Mouse (Mus musculus) lung, postnatal 36 days (tissue): ENCODE measurements around the gene Ppp3ca.

Experiments
- DNase-seq: peaks from one replicate; pipeline ENCODE4 v3.0.0; 2022; ENCODE audit warnings: mixed read lengths

Ppp3ca gene

DNA sequence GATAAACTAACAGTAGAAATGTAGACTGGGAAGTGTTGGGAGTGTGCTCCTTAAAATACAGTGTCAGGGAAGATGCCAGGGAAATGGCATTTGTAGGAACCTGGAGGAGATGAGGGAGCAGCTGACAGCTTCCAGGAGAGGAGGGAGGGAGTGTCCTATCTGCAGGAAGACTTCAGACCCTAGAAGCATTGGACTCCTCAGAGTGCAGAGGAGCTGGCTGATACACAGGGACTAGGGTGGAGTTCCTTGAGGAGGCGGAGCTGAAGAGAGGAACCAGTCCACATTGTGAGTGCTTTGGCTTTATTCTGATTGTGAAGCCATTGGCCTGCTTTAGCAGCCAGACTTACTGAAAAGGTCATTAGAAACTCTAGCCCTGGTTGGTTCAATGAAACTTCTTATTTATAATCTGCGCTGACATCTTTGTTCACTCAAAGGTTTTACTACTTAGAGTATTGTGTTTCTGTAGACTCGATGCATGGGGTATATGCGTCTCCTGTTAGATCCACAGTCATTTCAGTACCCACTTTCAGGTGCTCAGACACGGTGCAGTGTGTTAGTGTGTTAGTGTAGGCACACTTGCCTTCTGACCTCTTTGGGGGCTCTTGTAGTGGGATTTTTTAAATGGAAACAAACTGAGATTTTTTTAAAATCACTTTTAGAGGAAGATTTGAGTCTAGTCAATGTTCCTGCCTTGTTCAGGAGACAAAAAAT, 99.0 kb downstream of the Ppp3ca start:
- DNase-seq = peak; percentile 28

DNA sequence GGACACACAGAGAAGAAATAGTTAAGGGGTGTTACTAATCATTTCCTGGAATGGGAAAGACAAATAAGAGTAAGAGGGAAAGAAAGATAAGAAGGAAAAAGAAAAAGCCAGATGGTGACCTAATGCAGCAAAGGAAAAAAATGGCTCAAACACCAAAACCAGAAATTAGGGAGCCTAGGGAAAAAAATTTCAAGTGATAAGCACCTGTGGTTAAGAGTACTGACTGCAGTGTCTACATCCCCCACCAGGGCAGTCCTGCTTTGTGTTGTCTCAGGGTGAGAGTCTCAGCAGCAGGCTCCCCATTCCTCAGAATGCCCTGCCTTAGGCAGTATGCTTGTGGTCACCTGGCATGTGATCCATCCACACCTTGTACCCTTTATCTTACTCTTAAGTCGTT, 99.6 kb downstream of the Ppp3ca start:
- no peak for DNase-seq

DNA sequence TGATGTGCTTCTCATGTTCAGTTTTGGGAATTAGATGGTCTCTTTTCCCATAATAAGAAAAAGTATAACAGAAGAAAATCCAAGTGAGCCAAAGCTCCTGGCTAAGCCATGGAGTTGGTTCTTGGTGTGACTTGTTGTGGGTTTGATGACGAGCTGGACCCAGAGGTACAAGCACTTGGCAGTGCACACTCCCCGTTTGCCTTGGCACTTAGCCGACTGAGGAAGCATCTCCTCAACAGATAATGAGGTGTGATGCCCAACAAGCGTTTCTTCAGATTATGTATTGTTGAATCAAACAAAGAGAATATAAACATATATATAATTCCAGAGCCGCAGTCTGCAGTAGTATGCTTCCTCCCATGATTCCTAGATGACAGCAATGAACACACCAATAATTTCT, 101.8 kb downstream of the Ppp3ca start:
- DNase-seq = no peak

DNA sequence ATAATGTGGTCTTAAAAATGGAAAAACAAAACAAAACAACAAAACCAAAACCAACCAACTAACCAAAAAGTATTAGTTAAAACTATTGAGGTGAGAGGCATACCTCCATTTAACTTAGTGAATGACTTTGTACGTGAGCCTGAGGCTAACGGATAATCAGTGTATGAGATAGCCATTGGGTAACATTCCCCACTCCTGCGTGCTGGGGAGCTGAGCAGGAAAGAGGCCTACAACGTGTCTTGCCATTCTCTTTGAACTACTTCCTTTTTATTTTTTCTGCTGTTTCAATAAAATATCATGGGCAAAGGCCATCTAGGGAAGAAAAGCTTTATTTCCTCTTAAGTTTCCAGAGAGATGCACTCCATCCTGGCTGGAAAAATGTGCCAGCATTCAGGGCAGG, 103.3 kb downstream of the Ppp3ca start:
- no peak for DNase-seq

DNA sequence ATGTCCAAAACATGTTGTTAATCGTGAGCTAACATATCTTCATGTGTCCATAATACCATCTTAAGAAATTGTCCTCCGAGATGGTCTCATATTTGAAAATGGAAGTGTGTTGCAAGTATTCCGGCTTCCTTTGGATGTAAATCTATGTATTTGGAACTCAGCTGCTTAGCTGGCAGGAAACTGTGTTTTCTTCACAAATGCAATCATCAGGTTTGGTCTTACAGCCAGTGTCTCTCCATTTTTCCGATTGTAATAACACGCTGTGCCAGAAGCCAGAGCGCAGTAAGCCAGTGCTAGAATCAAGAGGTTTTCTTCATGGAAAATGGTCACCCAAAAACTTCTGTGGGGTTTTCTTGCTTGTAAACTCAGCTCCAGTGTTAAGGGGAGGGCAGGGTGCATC, 104.3 kb downstream of the Ppp3ca start:
- DNase-seq = no peak

DNA sequence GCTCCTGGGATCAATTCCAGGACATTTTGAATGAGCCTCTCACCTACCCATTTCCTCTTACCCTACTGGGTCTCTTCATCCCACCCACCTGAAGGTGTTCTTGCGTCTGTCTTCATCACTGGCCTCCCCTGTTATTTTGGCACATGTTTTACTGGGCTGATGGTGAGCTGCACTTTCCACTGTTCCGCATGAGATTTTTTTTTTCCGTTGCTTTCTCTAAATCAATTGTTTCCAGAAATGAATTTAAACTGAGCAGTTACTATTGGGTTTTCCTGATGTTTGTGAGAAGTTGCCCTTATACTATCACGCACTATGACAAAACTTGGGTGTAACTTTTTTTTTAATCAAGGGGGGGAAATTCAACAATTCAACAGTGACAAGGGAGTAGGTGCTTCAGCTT, 106.6 kb downstream of the Ppp3ca start:
- peak; percentile 27 for DNase-seq

DNA sequence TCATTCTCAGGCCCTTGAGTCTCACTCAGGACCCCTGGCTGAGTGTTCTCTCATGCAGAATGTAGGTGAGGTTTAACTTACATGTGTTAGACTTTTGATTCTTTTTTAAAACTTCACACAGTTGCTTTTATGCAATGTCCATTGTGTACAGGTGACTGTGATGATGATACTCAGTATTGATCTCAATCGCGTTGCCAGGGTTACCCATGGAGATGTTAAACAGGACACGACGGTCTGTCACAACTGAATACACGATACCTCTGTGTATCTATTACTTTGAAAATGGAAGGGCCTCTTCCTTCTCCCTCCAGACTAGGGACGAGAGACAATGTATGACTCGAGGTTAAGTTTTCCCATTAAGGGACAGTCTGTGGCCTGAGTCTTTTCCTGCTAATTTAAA, 107.5 kb downstream of the Ppp3ca start:
- no peak for DNase-seq

DNA sequence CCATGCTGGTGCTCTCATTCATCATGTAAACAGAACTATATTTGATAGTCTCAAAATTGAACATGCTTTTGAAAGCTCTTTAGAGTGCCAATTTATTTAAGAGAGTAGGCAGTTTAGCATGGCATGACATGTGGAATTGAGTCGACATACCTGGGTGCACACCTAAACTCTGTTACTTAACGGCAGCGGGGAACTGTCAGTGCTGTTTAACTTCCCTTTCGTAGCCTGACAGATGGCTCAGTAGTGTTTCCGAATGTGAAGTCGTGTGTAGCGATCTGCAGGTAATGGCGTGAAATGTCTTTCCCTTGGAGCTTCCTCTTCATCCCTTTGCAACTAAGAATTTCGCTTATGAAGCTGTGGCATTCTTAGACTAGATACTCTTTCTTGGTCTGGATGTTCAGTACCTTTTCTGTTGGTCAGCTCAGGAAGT, 107.9 kb downstream of the Ppp3ca start:
- no peak for DNase-seq

DNA sequence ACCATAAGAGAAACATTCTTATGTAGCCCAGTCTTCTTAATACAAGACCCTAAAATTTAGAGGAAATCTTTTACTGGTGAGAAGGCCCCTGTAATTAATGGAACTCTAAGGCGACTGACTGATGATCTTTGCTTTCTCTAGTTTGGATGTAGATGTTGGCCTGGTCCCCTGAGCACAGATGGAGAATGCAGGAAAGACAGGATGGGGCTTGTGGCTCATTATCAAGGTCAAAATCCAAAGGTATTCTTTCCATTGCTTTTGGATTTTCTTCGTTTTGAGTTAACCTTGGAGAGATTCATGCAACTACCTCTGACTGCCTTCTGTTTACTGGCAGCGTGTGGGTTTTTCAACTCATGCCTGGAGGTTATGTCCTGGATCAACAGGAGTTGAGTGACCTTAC, 110.4 kb downstream of the Ppp3ca start:
- DNase-seq = no peak

DNA sequence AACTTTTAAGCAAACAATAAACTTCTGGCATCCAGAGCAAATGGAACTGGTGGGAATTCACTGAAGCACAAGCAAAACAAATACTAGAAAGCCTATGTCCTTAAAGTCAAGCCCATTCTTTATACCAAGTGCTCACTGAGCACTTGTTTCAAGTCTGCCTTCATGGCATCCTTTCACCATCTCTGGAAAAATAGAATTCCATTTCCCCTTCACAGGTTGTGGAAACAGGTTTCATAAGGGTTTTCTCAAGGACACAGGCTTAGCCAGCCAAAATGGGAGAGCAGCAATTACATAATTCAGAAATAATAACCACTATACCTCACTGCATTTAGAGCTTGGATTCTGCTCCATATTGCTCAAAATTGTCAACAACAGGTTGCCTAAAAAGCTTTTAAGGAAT, 112.1 kb downstream of the Ppp3ca start:
- peak; percentile 50 for DNase-seq

DNA sequence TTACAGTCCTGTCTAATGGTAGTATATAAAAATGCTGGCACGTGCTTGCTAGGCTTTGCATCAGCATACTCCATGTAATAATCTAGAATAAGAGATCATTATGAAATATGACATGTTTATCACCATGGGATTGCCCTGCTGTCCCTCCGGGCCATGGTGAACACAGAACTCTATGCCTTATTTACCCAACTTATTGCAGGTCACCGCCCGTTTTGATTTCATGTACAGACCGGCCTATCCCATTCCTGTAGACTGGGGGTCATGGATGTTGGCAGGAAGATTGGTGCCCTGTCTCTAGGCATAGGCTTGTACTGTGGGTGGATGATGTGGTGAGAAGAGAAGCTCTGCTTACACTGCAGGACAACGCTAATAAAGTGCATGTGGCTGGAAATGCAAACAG, 115.8 kb downstream of the Ppp3ca start:
- DNase-seq = no peak

DNA sequence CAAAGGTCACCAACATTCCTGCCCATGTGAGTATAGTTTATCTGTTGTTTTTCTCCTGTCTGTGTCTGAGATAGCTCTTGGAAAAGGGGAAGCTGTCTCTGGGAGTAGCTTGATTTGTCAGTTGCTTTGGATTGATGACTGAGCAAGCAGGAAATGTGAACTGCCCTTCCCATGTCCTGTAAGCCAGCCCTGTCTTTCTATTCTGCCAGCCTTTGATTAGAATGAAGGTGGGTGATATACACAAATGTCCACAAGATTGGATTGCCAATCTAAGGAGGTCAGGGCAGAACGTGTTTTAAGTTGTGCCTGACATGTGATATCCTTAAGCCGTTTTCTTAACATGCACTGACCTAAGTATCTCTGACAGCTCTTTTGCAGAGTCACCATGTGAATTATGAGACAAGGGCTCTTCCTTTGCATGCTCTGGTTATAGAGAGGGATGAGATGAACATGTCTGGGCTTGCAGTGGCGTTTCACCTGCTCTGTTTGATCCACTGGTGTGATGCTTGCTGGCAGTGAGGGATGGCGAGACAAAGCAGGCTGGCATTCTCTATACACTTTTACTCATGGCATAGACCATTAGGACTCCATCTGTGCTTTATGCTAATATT, 120.4 kb downstream of the Ppp3ca start:
- DNase-seq = no peak

DNA sequence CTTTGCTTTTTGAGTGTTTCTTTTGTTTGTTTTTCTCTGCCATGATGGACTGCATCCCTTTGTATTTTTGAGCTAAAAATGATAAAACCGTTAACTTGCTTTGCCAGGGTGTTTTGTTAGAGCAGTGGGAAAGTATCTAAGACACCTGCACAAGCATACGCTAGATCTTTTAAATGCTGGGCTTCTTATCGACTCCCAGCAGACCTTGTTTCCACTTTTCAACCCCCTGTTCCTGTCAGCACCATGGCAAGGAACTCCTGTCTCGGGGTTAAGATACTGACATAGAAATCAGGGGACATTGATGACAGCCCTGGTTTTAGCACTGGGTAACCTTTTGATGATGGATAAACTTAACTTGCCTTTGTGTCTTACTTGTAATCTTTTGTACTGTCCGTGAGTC, 121.5 kb downstream of the Ppp3ca start:
- DNase-seq = no peak

DNA sequence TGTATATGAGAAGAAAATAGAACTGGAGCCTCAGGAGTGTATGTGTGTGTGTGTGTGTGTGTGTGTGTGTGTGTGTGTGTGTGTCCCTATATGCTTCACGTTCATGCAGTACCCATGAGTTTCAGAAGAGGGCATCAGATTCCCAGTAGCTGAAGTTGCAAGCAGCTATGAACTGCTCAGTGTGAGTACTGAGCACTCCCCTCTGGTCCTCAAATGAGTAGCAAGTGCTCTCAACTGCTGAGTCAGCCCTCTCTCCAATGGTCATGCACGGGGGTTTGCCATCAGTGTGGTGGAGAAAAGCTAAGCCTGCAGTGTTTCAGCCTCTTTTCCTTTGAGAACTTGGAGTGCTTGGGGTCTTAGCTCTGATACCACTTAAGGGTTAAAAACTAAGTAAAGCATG, 122.0 kb downstream of the Ppp3ca start:
- no peak for DNase-seq

DNA sequence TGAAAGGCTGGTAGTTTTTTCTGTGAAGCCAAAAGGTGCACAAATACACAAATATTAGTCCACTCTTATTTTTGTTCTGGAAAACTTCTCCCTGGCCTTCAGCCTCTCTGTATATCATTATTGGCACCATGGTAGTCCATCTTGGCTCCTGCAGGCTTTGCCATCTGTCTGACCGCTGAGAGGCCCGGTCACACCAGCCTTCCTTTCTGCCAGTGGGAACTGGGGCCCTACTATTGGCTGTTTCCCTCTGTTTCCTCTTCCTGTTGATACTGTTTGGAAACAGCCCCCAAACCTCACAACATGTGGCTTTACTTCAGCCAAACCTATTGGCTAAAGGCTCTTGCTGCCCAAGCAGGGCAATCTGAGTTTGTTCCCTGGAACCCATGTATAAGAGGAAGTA, 123.5 kb downstream of the Ppp3ca start:
- no peak for DNase-seq

DNA sequence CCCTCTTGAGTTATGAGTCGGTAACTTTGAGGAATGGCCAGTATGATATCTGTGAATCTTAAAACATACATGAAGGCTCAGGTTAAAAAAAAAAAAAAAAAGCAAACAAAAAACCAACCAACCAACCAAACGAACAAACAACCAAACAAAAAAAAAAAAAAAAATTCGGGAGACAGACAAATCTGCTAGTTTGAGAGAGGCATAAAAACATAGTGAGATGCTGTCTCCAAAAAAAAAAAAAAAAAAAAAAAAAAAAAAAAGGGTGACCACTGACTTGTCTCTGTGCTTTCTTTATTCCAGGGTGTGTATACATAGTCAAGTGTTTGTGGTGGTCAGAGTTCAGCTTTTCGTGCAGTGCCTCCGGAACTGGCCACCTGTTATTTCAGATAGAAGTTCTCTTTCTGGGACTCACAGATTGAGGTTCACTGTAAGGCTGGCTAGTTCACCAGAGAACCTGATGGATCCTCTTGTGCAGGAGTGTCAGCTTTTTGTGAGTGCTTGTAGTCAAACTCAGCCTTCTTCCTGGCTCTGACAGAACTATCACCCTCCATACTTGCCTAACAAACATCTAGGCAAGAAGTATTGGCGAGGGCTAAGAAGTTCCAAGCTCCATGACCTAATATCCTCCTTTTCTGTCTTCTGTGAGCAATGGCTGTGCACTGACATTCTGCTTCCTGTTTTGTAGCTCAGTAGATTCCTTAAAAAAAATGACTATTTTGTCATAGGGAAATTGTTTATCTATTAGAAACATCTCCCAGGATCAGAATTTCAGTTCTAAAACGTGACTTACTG, 124.7 kb downstream of the Ppp3ca start:
- DNase-seq = no peak

DNA sequence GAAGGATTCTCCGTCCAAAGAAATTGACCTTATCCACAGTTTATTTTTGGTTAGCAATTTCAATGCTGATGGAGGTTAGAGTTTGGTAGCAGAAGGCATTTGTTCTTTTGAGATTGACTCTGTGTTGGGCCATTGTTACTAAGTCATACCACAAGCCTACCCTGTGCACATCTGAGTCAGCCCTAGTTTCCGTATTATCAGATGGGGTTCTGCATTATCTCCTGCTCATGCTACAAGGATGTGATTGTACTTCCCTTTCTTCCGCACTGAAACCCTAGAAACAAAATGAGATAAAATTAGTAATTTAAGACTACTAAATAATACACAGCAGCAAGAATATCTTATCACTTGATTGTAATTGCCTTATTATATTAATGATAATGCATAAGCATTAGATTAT, 129.0 kb downstream of the Ppp3ca start:
- no peak for DNase-seq

DNA sequence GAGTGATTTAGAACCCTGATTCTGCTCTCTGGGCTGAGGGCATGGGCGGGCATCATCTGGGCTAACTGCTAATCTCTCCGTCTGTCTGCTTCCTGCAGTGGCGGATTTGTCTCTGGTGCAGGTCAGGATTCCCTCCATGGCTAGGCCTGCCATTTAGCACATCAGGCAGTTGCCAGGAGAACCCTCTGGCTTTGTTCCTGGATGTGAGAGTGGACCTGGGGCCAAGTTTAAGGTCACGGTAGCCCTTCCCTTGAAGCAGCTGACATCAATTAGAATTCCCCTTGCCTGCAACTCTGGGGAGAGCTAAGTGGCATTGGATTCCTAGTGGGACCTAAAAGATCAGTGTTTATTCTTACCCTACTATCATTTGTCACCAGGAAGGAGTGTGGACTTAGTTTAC, 132.7 kb downstream of the Ppp3ca start:
- DNase-seq = no peak

DNA sequence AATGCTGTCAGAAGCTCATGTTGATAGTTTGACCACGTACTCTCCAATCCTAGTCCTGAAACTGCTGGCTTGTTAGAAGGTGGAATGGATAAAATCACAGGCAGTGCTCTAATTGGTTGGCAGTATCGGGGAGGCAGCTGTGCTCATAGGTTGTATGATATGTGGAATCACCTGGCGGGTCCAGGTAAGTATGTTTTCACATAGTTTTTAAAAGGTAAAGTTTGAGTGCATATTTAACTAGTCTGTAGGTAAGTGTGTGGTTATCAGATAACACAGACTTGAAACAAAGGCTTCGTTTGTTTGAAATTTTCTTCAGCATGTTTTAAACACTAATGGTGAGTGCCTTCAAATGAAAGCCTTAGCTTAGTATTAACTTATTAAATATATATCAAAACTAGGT, 136.0 kb downstream of the Ppp3ca start:
- DNase-seq = no peak

DNA sequence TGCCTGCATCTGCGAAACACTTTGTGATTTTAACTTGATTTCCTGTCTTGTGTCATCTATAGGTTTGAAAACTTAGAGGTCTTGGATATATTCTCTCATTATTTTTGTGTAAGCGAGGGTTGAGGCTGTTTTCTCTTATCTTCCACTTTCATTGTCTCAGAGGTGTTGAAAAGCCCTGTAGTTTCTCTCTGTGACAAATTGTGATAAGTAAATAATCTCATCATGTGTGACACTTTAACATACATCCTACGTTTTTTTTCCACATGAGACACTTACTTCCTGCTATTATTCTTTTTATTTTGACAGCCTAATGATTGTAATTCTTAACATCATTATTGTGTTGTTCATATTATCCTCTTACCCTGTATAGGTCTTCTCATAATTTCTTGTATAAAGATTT, 140.3 kb downstream of the Ppp3ca start:
- DNase-seq = no peak

DNA sequence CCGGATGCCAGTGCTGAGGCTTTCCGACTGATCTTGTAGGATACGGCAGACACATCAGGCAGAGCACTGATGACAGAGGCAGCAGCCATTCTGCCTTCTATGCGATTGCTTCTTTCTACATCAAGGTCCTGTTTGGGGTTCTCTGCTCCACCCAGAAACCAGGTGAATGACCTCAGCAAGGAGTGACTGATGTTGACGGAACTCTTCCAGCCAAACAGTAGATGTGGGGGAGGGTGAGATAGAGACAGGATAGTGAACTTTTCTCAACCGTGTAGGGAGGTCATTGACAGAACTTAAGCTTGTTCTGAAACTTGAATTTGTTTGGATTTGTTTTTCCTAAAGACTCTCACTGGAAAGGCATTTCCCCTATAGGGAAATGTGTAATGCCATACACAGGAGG, 142.2 kb downstream of the Ppp3ca start:
- no peak for DNase-seq

DNA sequence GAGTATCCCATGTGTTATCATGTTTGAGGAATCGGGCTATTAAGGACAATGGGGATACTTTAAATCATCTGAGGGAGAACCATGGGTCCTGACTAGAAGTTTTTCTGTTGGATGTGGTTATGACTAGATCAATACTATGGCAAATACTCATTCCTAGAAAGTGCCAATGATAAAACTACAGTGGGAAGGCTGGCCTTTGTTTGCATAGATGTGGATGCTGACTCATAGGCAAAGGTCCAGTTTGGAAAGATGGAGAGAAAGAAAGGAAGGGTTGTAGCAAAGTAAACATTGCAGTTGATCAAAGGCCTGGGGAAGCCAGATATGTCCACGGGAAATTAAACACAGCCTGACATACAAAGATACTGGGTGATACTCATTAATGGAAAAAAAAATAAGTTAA, 142.9 kb downstream of the Ppp3ca start:
- no peak for DNase-seq

DNA sequence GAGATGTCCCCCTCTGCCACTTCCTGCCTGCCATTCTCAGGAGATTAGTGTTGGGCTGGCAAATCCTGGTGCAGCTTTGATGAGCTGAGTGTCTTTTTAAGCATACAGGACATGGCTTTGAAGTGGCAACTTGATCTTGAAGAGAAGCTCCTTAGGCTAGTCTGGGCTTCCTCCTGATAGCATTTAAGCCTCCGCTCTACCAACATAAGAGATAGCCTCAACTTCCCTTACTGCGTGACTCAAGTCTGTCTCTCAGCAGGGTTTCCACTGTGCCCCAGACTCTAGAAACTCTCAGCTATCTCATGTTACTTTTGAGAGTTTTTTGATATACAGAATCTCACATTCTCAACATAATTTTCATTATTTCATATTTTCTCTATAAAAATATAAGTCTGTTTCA, 144.0 kb downstream of the Ppp3ca start:
- DNase-seq = no peak

DNA sequence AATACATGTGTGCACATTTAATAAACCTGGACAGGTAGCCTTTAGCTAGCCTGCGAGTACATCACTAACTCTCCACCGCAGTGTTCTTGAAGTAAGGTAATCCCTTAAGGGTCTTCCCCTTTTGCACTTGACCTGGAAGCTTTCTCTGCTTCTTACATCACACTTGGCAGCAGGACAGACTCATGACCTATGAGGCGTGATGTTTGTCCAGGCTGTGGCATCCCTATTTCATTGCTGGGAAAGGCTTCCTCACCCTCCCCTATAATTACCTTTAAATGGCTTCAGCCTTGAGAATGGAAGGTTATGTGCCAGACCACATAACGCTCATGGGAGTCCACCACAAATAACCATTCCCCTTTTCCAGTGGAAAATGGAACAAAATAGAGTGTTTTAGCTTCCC, 145.0 kb downstream of the Ppp3ca start:
- DNase-seq = no peak
